Mouse (Mus musculus): ENCODE measurements around the gene Npc2.

DNA sequence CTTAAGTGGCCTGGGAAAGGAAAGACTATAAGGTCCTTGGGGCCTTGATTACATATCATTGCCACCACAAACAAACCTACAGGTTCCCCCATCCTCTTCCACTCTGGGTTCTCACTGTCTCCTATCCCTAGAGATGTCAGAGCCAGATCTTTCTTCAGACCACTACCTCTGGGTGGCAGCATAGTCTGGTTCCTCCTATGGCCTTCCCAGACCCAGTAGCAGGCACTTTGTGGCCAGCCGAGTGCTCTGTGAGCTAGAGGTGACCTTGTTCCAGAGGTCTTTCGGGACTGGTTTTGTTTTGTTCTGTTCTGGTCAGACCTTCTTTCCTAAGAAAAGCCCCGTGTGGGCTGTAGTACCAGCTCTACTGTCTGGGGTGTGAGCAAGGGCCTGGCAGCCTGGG, 39.1 kb upstream of the Npc2 start:
- TF ChIP-seq TAL1 (IDR thresholded peaks at IDR 0.05; ENCODE audit: low read length): no peak
- no peak for TF ChIP-seq GATA1 (IDR thresholded peaks at IDR 0.05; ENCODE audit: low read length)
